Mouse (Mus musculus) forebrain, embryonic 15.5 days (tissue): Measurements from ENCODE around the gene Plk3. TPM values are rescaled to one million over a fixed set of nuclear protein-coding genes. Genes with fewer than 3 reads are reported as not detected.
A peak's percentile ranks its signal among the peaks of the same experiment; 100 is the strongest.
"Not testable (repeated sequence)": the region's sequence is repeated elsewhere in the genome, so short reads cannot be mapped to it uniquely, and the experiment has no call there.

Experiments
- ATAC-seq: fragments of 200-750 bp; cut with Nextera tagmentation; replicated peaks from 2 replicates; pipeline ENCODE4 v1.8.0; 2017; ENCODE audit warnings: mild to moderate bottlenecking, moderate TSS enrichment, moderate library complexity
- H3K27ac ChIP-seq: fragments of 300-500 bp; sonication (generic); replicated peaks from 2 replicates; pipeline ENCODE4 v1.5.1; 2015; ENCODE audit warnings: mild to moderate bottlenecking, inconsistent platforms
- H3K27me3 ChIP-seq: fragments of 300-500 bp; sonication (generic); 2 replicates; pipeline ENCODE4 v1.6.1; 2015; ENCODE audit warnings: inconsistent platforms
- H3K36me3 ChIP-seq: fragments of 300-500 bp; sonication (generic); 2 replicates; pipeline ENCODE4 v1.6.1; 2015; ENCODE audit warnings: mild to moderate bottlenecking, inconsistent platforms
- H3K4me1 ChIP-seq: fragments of 300-500 bp; sonication (generic); 2 replicates; pipeline ENCODE4 v1.6.1; 2015; ENCODE audit warnings: inconsistent platforms
- H3K4me2 ChIP-seq: fragments of 300-500 bp; sonication (generic); replicated peaks from 2 replicates; pipeline ENCODE4 v1.6.1; 2015; ENCODE audit warnings: mild to moderate bottlenecking, inconsistent platforms
- H3K4me3 ChIP-seq: fragments of 300-500 bp; sonication (generic); 2 replicates; pipeline ENCODE4 v1.5.1; 2015; ENCODE audit warnings: mild to moderate bottlenecking, inconsistent platforms
- H3K9ac ChIP-seq: fragments of 300-500 bp; sonication (generic); replicated peaks from 2 replicates; pipeline ENCODE4 v1.6.1; 2015; ENCODE audit warnings: mild to moderate bottlenecking, inconsistent platforms
- H3K9me3 ChIP-seq: fragments of 300-500 bp; sonication (generic); 2 replicates; pipeline ENCODE4 v1.6.1; 2016; ENCODE audit warnings: inconsistent platforms
- WGBS: fragments of 180-500 bp; shearing (Covaris S2); methylation state at CpG from one replicate; pipeline ENCODE4 v1.1.7; 2015; ENCODE audit warnings: mixed read lengths; 5-methylcytosine and 5-hydroxymethylcytosine counted together
- polyA plus RNA-seq: library from polyadenylated mRNA; unstranded; fragments of >200 nt; fragmentation: Nextera tagmentation; extraction: Ambion mirVana; gene quantifications from 2 replicates; pipeline ENCODE4 v1.2.1, GENCODE M21; 2015

Gene Plk3
- polyA plus RNA-seq = 8.6 and 8.8 TPM in 2 replicates

DNA sequence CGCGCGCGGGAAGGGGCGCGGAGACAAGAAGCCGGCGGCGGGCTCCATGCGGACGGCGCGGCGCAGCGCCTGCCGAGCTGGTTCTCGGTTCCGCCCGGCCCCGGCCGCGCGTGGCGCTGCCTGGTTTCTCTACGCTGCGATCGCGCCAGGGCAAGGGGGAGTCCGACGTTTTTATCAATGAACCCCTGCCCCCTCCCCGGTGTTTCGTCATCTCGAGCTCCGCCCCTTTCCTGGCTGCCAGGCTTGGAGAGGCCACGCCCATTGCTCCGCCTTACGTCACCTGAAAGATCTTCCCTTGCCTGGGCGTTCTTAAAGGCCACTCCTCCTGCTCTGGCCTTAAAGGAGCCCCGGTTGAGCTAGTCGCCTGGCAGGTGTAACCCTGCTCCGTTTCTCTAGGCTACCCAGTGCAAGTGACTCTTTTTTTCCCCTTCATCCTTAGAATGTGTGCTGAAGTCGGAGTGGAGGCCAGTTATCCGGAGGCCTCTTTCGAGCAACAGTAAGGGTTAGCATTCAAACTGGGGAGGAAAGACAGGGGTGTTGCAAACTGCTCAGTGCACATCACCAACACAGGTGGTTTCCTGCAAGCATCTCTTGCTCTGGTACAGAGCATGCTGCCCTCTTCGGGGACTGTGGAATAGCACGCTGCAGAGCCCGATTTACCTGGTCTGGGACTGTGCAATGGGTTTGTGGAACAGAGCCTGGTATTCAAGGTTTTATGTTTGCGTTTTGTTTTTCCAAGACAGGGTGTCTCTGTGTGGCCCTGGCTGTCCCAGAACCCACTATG is at the start of gene Plk3:
TSS of gene Plk3 (minus strand) at position 147 of the 784 bp plus-strand sequence.
- Histone ChIP-seq H3K27me3 (0 out of 2 replicates have a peak, but pooled peaks cover 8% of the 10 kb centered on the region), H3K9ac (peak within 1 kb of the TSS; percentile 74), H3K9me3 (no peaks in the 10 kb centered on the region), H3K4me2 (peak within 1 kb of the TSS; percentile 66), H3K4me3 (peak within 1 kb of the TSS; percentile 77), H3K36me3 (no peaks in the 10 kb centered on the region), H3K4me1 (peaks cover 29% of the 10 kb centered on the region), H3K27ac (peak within 1 kb of the TSS; percentile 58)
- ATAC-seq = peak; percentile 92
- 1% methylated on average over 47 of the region's 48 CpGs for WGBS

DNA sequence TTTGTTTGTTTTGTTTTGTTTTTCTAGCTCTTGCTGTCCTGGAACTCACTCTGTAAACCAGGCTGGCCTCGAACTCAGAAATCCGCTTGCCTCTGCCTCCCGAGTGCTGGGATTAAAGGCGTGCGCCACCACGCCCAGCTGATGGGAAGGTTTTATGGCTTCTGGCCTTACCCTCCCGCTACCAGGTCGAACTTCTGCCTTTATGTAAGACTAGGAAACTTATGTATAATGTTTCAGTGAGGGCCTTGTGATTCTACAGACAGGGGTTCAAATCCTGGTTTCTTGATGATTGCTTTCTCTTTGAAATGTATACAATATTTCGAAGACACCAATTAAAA is 49.0 kb upstream of the Plk3 start:
- H3K27me3 ChIP-seq, H3K9me3 ChIP-seq, H3K36me3 ChIP-seq: not testable (repeated sequence)
- Histone ChIP-seq H3K27ac (peak overlapping the region; percentile 86), H3K4me1 (peaks cover 20% of the 10 kb centered on the region), H3K4me2 (peak overlapping the region; percentile 83), H3K4me3 (peak overlapping the region; percentile 56), H3K9ac (peak overlapping the region; percentile 71)
- 13% methylated on average over 9 of the region's 9 CpGs for WGBS
- peak; percentile 62 for ATAC-seq

DNA sequence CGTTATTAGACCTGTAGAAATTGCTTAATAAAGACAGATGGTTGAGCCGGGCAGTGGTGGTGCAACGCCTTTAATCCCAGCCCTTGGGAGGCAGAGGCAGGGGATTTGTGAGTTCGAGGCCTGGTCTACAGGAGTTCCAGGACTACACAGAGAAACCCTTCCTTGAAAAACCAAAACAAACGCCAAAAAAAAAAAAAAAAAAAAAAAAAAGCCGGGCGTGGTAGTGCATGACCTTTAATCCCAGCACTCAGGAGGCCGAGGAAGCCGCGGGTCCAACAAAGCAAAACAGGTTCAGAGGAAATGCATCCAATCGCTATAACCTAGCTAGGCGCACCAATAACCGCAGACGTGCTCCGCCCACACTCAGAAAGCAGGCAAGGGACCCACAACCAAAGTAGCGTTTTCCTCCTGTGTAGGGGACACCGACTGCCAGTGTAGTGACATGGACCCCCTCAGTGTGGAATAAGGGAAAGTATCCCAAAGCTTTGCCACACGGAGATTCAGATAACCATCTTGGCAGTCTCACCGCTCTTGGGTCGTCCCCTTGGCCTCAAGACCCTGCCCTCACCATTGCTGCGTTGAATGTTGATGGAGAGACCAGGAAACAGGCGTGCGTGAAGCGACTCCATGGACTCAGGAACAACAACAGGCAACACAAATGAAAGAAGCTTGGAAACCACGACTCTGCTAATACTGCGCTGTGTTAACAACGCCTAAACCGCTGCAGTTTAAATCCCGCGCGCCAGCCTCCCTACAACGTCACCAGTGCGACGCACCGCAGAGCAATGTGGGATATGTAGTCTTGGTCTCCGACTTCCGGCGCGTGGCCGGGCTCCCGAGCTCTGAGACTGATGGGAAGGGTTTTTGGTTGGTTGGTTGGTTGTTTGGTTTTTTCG is 48.3 kb upstream of the Plk3 start, which contains the start of gene Kif2c:
TSS of gene Kif2c (minus strand) at position 777 of the 896 bp plus-strand sequence.
- peak; percentile 99 for ATAC-seq
- WGBS = 1% methylated on average over 42 of the region's 42 CpGs
- Histone ChIP-seq H3K9me3 (no peaks in the 10 kb centered on the region), H3K4me3 (peak within 1 kb of the TSS; percentile 56), H3K4me2 (peak within 1 kb of the TSS; percentile 83), H3K27ac (peak within 1 kb of the TSS; percentile 86), H3K9ac (peak within 1 kb of the TSS; percentile 71), H3K4me1 (peaks cover 20% of the 10 kb centered on the region), H3K36me3 (peaks cover 8% of the 10 kb centered on the region), H3K27me3 (0 out of 2 replicates have a peak, but pooled peaks cover 4% of the 10 kb centered on the region)

DNA sequence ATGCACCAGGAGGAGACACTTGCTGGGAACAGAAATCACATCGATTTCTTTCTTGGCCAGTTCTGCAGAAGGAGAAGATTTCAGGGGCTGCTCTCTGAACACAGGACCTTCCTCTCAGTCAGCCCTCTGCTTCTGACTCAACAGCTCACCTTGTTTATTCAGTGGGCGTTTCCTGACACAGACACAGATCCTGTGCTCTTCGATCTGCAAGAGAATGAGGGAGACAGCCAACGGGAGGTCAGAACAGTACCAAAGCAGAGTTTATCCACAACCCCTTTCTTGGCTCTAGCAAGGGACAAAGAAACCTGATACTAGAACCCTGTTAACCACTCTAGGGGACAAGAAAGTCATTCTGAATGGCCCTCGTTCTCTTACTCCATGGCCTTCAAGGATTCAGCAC is 36.2 kb upstream of the Plk3 start:
- Histone ChIP-seq H3K4me2 (no peak overlapping the region), H3K36me3 (peaks cover 32% of the 10 kb centered on the region), H3K9me3 (no peaks in the 10 kb centered on the region), H3K4me1 (no peaks in the 10 kb centered on the region), H3K4me3 (no peak overlapping the region), H3K27me3 (no peaks in the 10 kb centered on the region), H3K27ac (no peak overlapping the region), H3K9ac (no peak overlapping the region)
- 95% methylated on average over 5 of the region's 5 CpGs for WGBS
- ATAC-seq = no peak

DNA sequence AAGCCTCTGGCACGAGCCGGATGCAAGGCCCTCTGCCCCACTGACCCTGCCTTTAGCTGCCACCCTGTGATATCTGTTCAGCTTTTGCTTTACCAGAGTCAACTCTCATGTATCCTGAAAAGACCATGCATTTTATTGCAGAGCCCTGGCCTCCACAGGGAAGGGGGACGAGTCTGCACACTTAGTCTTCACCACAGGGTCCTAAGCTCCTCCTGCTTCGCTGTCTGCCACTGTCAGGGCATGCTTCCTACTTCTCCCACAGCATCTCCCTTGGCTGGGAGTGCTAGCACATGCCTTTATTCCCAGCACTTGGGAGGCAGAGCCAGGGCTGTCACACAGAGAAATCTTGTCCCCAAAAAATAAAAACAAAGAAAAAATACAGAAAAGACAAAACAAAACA is 27.4 kb upstream of the Plk3 start:
- Histone ChIP-seq H3K9ac (no peak overlapping the region), H3K4me2 (no peak overlapping the region), H3K4me1 (0 out of 2 replicates have a peak, but pooled peaks cover 4% of the 10 kb centered on the region), H3K4me3 (no peak overlapping the region), H3K27me3 (no peaks in the 10 kb centered on the region), H3K9me3 (no peaks in the 10 kb centered on the region), H3K27ac (no peak overlapping the region), H3K36me3 (peaks cover 17% of the 10 kb centered on the region)
- 0 out of 2 replicates have a peak, but pooled peaks have one; percentile 63 for ATAC-seq
- 71% methylated on average over 4 of the region's 4 CpGs for WGBS

DNA sequence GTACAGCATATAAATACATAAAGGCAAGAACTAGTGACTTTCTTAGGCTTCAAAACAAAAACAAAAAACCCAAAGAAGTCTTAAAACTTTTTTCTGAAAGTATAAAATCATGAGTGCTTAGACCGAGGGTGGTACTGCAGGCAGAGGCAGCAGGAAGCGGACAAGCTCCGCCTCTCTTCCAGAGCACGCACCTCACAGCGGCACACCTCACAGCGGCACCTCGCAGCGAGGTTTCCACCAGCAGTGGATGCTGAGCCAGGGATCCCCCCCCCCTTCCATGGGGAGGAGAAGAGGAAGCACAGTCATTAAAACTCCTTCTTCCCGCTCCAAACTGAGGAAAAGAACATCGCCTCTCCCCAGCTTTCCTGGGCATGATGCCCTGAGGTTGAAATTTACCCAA is 25.9 kb upstream of the Plk3 start:
- H3K36me3 ChIP-seq = peaks cover 4% of the 10 kb centered on the region; the same call in 1 of the 2 replicates
- H3K9ac ChIP-seq = no peak overlapping the region
- peaks cover 11% of the 10 kb centered on the region for H3K4me1 ChIP-seq
- 80% methylated on average over 10 of the region's 10 CpGs for WGBS
- ATAC-seq = no peak
- H3K4me2 ChIP-seq = no peak overlapping the region
- H3K4me3 ChIP-seq = no peak overlapping the region
- no peaks in the 10 kb centered on the region for H3K27me3 ChIP-seq
- H3K27ac ChIP-seq = no peak overlapping the region
- no peaks in the 10 kb centered on the region for H3K9me3 ChIP-seq

DNA sequence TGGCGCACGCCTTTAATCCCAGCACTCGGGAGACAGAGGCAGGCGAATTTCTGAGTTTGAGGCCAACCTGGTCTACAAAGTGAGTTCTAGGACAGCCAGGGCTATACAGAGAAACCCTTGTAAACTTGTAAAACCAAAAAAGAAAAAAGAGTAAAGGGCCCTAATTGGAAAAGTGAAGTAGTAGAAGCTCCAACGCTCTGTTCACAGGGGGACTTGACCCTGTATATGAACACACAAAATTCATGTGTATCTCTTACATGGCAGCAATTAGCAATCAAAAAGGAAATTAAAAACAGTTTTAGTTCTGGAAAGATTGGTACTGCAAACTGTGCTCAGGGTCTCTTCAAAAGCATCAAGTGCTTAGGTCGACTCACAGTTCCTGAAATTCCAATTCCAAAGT is 22.6 kb upstream of the Plk3 start:
- peak overlapping the region; percentile 92 for H3K27ac ChIP-seq
- H3K4me1 ChIP-seq = peaks cover 25% of the 10 kb centered on the region
- H3K9me3 ChIP-seq = no peaks in the 10 kb centered on the region
- ATAC-seq = no peak
- H3K4me2 ChIP-seq = peak overlapping the region; percentile 87
- H3K4me3 ChIP-seq = peak overlapping the region; percentile 95
- peak overlapping the region; percentile 99 for H3K9ac ChIP-seq
- H3K36me3 ChIP-seq = peaks cover 26% of the 10 kb centered on the region
- WGBS = 30% methylated on average over 6 of the region's 6 CpGs
- no peaks in the 10 kb centered on the region for H3K27me3 ChIP-seq

DNA sequence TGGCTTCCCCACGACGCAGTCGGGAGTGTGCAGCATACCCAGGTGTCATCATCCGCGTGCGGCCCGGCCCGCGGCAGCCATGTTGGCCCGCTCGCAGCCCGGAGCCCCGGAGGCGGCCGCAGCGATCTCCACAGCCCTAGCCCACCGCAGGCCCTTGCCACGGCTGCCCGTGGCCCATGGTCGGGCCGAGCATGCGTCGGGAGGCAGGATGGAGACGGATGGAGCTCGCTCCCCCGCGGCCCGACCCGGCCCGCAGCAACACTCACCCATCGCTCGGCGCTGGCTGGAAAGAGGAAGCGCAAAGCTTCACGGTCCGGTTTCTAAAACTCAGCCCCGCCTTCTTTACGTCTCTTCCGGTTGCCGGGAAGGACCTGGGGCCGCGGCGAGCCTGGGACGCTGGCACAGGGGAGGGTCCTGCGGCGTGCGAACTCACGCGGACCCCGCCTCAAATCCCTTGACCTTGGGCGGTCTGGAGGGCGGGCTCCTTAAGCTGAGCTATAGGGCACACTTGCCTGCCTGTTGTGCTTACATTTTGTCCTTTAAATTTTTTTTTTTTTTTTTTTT is 22.1 kb upstream of the Plk3 start, which contains the start of gene Rps8:
TSS of gene Rps8 (minus strand) at position 452 of the 564 bp plus-strand sequence.
- Histone ChIP-seq H3K9me3 (no peaks in the 10 kb centered on the region), H3K9ac (peak within 1 kb of the TSS; percentile 99), H3K36me3 (peaks cover 31% of the 10 kb centered on the region), H3K27ac (peak within 1 kb of the TSS; percentile 92), H3K27me3 (no peaks in the 10 kb centered on the region), H3K4me3 (peak within 1 kb of the TSS; percentile 95), H3K4me1 (peaks cover 25% of the 10 kb centered on the region), H3K4me2 (peak within 1 kb of the TSS; percentile 87)
- peak; percentile 96 for ATAC-seq
- WGBS = under 1% methylated on average over 52 of the region's 52 CpGs

DNA sequence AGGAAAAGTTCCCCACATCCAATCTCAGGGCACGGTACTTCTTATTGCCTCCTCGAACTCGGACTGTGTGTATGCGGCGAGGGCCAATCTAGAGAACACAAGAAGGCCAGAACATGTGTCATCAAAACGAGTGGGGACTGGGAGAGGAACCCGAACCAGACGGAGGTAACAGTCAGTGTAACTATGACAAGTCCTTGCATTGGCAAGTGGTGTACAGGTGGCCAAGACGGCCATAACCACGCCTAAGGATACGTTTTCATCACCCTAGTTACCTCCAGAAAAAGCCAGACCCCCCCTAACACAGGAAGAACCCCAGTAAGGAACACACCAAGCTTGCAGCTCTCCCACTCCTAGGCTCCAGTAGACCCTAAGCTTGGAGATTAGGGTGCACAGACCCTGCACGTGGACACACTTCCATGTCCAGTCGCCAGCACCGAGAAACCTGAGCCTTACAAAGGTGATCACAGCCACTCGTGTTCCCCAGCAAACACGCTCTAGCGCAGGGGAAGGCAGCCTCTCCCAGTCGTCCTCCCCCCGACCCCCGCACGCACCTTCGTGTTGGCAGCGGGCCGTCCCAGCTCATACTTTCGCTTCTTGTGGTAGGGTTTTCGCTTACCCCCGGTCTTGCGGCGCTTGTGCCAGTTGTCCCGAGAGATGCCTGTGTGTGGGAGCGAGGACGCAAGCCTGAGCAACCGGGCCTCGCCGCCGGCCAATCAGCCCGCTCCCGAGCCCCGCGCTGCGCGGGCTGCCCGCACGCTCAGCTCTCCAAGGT is 21.4 kb upstream of the Plk3 start:
- no peaks in the 10 kb centered on the region for H3K27me3 ChIP-seq
- 2% methylated on average over 44 of the region's 44 CpGs for WGBS
- peaks cover 25% of the 10 kb centered on the region for H3K4me1 ChIP-seq
- peaks cover 37% of the 10 kb centered on the region for H3K36me3 ChIP-seq
- peak; percentile 22; the same call in 1 of the 2 replicates for ATAC-seq
- peak overlapping the region; percentile 92 for H3K27ac ChIP-seq
- H3K4me3 ChIP-seq = peak overlapping the region; percentile 95
- H3K9me3 ChIP-seq = no peaks in the 10 kb centered on the region
- H3K9ac ChIP-seq = peak overlapping the region; percentile 99
- H3K4me2 ChIP-seq = peak overlapping the region; percentile 87

DNA sequence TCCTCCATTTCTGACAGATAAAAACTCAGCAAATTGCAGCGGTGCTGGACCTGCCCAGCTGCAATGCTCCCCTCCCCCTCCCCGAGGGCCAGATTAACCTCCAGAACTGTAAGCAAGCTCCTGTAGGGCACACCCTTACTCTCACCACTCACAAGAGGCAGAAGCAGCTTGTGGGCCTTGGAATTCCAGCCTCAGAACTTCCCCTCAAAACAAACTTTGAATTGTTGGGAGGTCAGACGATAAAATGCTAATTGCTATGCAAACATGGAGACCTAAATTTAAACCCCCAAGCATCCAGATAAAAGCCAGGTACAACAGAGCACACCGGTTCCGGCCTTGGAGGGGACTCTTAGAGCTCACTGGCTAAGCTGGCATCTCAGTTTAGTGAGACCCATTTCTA is 19.0 kb upstream of the Plk3 start:
- ATAC-seq = no peak
- no peak overlapping the region for H3K4me3 ChIP-seq
- H3K4me2 ChIP-seq = no peak overlapping the region
- H3K4me1 ChIP-seq = peaks cover 25% of the 10 kb centered on the region
- 82% methylated on average over 5 of the region's 5 CpGs for WGBS
- H3K27ac ChIP-seq = no peak overlapping the region
- no peak overlapping the region for H3K9ac ChIP-seq
- H3K27me3 ChIP-seq = no peaks in the 10 kb centered on the region
- peaks cover 51% of the 10 kb centered on the region for H3K36me3 ChIP-seq
- no peaks in the 10 kb centered on the region for H3K9me3 ChIP-seq

DNA sequence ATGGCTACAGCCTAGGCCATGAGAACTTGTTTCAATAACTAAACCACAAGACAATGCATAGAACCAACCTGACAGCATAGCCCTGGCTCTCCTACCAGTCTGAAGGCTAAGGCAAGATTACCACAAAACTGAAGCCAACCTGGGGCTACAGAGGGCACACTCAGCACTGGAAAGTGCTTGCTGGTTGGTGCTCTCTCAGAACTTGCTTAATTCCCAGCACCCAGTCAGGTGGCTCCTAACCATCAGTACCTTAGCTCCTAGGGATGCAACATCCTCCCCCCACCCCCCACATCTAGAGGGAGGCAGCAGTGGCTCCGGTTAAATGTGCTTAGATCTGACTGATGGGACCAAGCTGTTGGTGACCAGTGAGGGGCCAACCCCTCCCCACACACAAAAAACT is 17.7 kb upstream of the Plk3 start:
- H3K36me3 ChIP-seq = peaks cover 51% of the 10 kb centered on the region
- no peak overlapping the region for H3K9ac ChIP-seq
- H3K4me3 ChIP-seq = no peak overlapping the region
- ATAC-seq = no peak
- H3K9me3 ChIP-seq = no peaks in the 10 kb centered on the region
- H3K27me3 ChIP-seq = no peaks in the 10 kb centered on the region
- 96% methylated on average over 1 of the region's 1 CpGs for WGBS
- no peak overlapping the region for H3K4me2 ChIP-seq
- H3K4me1 ChIP-seq = peaks cover 23% of the 10 kb centered on the region
- no peak overlapping the region for H3K27ac ChIP-seq
